Mouse (Mus musculus): ENCODE results near the gene Elmo2.

Elmo2 gene

GRCm38 (mm10) chr2:165296571-165296970 lies 29.7 kb downstream of the Elmo2 start:
- no peak for DNase-seq (ENCODE audit: inconsistent ontology term)

- peak; percentile 90 for DNase-seq (ENCODE audit: inconsistent ontology term)
Observed at GRCm38 (mm10) chr2:165288315-165289031, 37.8 kb downstream of the Elmo2 start.

DNA sequence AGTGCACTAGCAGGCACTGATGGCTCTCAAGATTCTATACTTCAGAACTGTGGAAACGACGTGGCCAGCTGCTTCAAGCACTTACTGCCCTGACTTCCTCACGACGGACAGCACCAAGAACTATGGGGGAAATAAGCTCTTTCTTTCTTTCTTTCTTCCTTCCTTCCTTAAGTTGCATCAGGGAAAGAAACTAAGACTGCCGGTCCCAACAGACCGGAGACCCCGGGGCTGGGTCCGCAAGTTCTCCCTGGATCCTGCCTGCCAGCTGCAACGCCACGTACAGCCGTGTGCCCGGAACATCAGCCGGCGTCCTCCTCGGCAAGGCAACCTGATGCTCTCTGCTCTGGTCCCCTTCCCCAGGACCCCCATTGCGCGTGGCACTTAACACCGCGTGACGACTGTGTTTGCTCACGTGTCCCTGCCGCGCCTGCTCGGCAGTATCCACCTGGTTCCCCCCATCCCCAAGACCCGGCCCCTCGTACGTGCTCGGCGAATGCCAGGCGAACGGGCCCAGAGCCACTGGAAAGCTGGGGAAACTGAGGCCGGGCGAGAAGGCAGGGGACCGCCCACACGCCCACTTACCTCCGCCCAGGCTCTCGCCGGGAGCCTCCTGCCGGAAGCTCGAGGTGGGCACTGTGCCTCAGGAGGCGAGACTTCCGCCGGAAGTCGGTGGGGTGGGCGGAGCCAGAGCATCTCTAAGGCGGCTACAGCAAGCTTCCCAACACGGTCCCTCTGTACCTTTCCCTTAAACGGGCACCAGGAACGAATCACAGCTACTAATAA lies 38.9 kb downstream of the Elmo2 start, which contains the start of gene Slc35c2:
Slc35c2 (minus strand) TSS at position 668 of the 783 bp plus-strand sequence.
- peak; percentile 93 for DNase-seq (ENCODE audit: inconsistent ontology term)

GRCm38 (mm10) chr2:165286361-165287201 lies 39.7 kb downstream of the Elmo2 start:
- DNase-seq (ENCODE audit: inconsistent ontology term) = peak; percentile 25

GRCm38 (mm10) chr2:165285621-165286020 lies 40.7 kb downstream of the Elmo2 start:
- DNase-seq (ENCODE audit: inconsistent ontology term) = no peak

DNA sequence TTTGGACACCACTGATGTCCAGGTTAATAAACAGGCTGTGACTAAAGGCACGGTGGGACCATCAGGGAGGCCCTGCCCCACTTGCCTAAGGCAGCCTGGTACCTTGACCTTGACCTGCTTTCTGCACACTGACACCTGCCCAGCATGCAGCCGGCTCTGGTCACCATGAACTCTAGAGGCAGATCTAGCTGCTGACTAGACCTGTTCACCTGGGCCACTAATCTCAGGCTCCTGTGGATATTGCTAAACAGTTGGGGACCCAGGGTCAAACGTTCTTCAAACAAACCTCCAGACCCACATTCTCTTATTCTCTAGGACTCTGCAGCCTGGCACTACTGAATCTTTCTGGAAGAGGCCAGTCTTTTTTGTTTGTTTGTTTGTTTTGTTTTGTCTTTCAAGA lies 41.2 kb downstream of the Elmo2 start:
- no peak for DNase-seq (ENCODE audit: inconsistent ontology term)

GRCm38 (mm10) chr2:165284377-165284776 lies 41.9 kb downstream of the Elmo2 start:
- no peak for DNase-seq (ENCODE audit: inconsistent ontology term)

DNA sequence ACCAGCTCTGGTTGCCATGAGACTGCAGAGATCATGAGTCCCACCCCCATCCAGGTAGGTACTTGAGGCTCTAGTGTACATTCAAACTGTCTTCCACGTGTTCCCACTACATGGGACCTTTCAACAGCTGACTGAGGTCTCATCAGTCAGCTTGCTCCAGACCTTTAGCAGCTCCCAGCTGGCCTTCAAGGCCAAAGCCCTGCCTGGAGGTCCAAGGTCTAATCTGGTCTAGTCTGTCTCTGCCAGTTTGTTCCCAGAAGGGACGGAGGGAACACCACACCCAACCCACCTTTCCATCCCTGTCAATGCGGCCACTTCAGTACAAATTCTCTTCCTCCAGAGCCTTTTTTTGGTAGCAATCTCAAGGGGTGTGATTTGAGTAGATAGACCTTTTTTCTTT lies 42.6 kb downstream of the Elmo2 start:
- DNase-seq (ENCODE audit: inconsistent ontology term) = no peak

GRCm38 (mm10) chr2:165281779-165282311 lies 44.4 kb downstream of the Elmo2 start:
- DNase-seq (ENCODE audit: inconsistent ontology term) = peak; percentile 34

DNA sequence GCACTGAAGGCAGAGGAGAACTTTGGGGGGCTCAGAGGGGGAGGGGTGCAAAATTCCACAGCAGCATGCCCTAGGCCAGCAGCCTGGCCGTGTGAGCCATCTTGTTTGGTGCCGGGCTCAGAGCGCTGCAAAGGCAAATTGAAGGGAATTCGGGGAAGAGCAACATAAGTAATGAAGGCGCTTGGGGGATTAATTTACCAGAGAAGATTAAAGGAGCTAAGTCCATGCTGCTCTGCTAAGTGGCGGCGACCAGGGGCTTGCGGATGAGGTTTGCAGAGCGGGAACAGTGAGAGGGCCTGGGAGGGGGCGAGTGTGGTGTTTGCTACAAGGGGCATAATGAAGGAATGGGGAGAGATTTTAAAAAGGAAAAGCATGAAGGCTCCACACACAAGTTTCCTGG lies 46.9 kb downstream of the Elmo2 start:
- DNase-seq (ENCODE audit: inconsistent ontology term) = no peak

DNA sequence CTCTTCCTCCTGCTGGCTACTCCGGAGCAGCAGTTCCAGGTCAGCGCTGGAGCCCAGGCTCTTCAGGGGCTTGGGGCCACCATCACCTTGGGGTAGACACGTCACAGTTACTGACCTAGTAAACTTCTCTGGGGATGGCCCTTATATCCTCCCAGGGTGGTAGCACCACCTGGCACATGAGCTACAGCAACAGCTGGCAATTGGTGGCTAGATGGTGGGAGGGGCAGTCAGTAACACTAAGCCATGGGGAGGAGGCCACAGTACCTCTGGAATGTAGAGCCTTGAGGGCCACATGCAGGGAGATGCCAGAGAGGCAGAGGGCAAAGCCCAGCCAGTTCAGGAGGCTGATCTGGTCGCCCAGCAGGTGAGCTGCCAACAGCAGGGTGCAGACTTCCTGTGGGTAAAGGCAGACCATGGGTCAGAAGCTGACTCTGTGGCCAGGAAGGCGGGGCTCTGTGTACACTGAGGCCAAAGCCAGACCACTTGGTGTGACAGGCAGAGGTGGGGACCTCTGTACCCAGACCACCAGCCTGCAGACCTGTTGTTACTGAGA lies 49.0 kb downstream of the Elmo2 start:
- DNase-seq (ENCODE audit: inconsistent ontology term) = no peak

DNA sequence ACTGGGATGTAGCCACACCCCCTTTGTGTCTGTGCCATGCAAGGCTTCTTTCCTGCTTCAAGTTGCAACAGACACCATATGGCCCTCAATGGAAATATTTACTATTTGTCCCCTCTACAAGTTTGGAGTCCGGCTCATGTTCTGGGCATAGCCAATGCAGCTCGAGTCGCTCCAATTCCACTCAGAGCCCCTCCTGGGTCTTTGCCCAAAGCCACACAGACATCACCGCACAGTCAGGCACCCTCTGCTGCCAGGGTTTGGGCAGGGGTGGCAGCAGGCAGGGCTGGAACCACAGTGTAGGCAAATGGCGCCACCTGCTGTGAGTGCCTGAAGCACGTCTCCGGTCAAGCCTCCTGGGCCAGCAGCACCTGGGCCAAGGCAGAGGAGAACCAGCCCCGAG lies 50.5 kb downstream of the Elmo2 start:
- peak; percentile 72 for DNase-seq (ENCODE audit: inconsistent ontology term)

GRCm38 (mm10) chr2:165275124-165275640 lies 51.1 kb downstream of the Elmo2 start:
- no peak for DNase-seq (ENCODE audit: inconsistent ontology term)

DNA sequence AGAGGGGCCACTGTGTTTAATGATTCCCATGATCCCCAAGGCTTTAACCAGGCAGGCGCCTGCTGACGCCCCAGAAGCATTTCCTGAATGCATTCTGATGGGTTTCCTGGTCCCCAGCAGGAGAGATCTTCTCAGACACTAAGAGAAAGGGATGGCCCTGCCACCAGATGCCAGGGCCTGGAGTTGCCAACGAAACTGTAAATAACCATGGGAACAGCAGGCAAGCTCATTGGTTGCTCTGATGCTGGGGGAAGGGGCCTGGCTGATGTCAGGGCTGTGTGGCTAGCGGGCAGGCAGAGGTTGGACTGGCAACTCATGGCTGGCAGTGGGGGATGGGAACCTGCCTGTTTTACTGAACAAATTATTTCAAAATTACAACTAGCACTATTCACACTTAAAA lies 52.7 kb downstream of the Elmo2 start:
- no peak for DNase-seq (ENCODE audit: inconsistent ontology term)

DNA sequence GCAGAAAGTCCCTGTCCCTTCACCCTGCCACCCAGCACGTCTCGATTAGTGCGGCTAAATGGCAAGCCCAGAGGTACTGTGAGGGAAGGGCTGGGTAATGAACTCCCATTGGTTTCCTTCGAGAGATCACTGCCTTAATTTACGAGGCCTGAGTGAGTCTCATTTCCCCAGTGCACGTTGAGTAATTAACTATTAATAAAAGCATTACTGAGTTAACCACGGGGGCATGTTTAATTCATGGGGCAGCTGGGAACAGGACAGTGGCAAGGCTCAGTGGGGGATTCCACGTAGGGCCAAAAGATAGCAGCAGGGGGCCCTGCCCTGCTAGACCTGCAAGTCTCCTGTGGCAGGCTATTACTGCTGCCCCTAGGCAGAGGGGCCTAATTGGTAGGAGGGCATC lies 55.0 kb downstream of the Elmo2 start:
- DNase-seq (ENCODE audit: inconsistent ontology term) = no peak

GRCm38 (mm10) chr2:165270858-165271257 lies 55.4 kb downstream of the Elmo2 start:
- no peak for DNase-seq (ENCODE audit: inconsistent ontology term)

GRCm38 (mm10) chr2:165266739-165267138 lies 59.5 kb downstream of the Elmo2 start:
- no peak for DNase-seq (ENCODE audit: inconsistent ontology term)

GRCm38 (mm10) chr2:165263861-165264260 lies 62.4 kb downstream of the Elmo2 start:
- no peak for DNase-seq (ENCODE audit: inconsistent ontology term)

DNA sequence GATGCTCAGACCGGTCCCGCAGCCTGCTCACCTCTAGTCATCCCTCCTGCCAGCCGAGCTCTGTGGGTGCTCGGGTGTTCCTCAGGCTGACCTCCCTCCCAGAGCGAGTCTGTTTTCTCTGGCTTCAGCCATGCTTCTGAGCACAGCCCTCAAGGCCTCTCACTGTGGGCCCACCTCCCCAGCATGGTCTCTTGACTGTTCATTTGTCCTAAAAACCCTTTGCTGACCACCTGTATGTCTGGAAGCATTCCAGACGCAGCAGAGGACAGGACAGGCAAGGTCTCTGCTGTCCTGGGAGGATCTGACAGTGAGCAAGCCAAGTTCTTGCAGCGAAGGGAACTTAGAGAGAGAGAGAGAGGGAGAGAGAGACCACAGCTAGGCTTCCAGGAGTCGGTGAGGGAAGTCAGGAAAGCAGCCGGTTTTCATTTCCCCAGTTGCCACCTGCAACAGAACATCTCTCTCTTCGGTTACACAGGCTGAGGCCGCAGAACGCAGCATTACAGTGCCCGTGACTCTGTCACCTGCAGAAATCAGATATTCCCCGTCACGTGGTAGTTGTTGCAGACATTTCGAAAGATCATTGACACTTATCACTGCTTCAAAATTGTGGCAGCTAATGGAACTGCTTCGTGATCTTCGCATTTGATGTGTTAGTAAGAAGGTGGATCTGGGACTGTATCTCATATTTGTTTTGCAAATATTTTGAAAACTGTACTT lies 63.8 kb downstream of the Elmo2 start:
- no peak for DNase-seq (ENCODE audit: inconsistent ontology term)

GRCm38 (mm10) chr2:165259859-165260258 lies 66.4 kb downstream of the Elmo2 start:
- no peak for DNase-seq (ENCODE audit: inconsistent ontology term)

GRCm38 (mm10) chr2:165258321-165258720 lies 68.0 kb downstream of the Elmo2 start:
- no peak for DNase-seq (ENCODE audit: inconsistent ontology term)
